Mouse (Mus musculus): ENCODE measurements around the gene Trpm1.

The Trpm1 gene

GRCm38 (mm10) chr7:64289416-64289815, 135.8 kb downstream of the Trpm1 start:
- no peak for DNase-seq (ENCODE audit: low read depth)

GRCm38 (mm10) chr7:64290431-64290830, 136.8 kb downstream of the Trpm1 start:
- DNase-seq (ENCODE audit: low read depth), result no peak

DNA sequence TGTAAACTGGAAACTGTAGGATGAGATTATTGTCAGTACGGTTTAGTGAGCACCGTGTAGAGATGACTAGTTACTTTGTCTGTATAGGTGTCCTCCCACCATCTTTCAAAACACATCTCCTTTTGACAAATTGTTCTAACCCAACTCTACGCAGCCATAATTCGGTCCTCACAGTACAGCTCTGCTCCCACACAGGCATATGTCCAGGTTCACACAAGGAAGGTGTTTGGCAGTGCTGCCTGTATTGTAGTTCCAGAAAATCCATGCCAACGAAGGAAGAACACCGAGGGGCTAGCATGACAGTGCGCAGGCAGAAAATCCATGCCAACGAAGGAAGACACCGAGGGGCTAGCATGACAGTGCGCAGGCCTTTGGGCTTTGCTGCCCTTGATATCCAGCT, 138.1 kb downstream of the Trpm1 start:
- no peak for DNase-seq (ENCODE audit: low read depth)

DNA sequence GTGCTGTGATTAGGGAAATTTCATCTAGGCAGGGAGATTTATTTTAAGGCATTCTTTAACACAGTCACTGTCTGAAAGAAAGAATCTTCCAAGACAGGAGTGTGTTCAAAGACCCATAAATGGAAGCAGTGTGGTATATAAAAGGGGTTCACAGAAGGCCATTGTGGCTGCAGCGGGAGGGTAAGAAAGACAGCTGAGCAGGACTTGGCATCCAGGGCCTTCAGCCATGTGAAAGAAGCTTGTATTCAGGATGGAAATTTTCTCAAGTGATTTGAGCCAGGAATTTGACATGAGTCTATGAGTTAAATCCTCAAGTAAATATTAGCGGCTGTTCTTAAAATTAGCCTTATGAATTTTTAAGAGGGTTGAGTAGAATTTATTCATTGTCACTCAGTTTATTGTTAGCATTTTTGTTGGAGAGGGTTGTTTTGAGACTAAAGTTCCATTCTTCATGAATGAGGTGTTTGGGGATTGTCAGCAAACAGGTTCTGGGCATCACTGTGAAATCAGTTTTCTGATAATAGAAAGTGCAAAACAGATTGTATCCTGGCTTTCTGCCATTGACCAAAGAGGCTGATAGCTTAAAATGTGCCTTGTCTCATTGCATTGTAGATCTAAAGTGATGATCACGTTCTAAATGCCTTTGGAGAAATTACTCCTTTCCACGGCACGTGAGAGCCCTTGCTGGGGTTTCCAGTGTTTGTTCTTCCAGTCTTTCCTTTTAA, 142.8 kb downstream of the Trpm1 start:
- DNase-seq (ENCODE audit: low read depth), result no peak

DNA sequence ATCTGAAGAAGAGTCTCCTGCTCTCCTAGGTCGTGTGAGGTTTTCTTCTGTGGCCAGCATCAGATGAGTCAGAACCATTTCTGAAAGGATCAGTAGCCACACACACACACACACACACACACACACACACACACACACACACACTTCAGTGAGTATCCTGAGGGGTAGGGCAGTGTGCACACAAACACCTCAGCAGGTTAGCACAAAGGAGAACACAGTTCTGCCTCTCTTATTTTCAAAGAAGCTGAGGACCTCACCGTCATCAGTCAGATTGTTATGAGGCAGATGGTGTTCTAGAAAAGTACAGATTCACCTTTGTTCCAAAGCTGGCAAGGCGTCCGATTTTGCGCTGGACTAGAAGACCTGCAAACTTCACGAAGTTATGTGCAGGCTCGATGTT, 156.6 kb downstream of the Trpm1 start:
- DNase-seq (ENCODE audit: low read depth), result no peak

DNA sequence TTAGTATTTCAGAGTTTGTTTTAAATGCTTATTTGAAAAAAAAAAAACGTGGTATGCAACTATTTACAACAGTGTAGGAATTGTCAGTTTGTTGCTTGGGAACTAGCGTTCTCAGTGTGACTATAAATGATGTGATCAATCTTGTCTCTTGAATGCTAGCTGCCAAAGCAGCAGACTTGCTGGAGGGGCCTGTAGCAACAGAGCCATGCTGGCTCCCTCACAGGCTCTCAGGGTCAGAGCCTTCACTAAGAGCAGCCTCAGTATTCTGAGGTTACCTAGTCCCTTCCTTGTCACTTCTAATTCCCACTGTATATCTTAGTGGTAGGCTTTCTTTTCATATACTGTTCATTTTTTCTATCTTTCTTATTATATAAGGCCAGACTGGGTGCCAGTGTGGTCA, 157.1 kb downstream of the Trpm1 start:
- no peak for DNase-seq (ENCODE audit: low read depth)

DNA sequence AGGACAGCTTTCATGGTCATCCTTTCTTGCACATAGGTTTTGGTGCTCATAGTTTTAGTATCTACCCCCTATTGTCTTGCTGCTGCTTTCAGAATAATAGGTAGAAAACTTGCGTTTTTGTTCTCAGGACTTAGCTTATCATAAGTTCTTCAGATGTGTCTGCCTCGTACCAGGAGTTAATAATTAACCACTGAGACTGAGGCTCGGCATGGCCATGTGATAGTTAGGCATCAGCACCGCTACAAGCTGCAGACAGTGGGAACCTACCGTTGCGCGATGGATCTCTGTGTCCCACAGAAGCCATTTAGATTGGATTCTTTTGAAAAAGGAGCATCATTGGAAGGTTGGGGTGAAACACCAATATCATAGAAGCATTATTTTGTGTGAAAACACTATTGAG, 159.2 kb downstream of the Trpm1 start:
- no peak for DNase-seq (ENCODE audit: low read depth)
